Mouse (Mus musculus): ENCODE results near the gene Prcp. TPM values are rescaled to one million over a fixed set of nuclear protein-coding genes. Genes with fewer than 3 reads are reported as not detected.
"Not testable (repeated sequence)": the region's sequence is repeated elsewhere in the genome, so short reads cannot be mapped to it uniquely, and the experiment has no call there.

The Prcp gene
- total and polyA plus RNA-seq, 2 experiments, result 4.2 to 6.6 TPM

GRCm38 (mm10) chr7:92890618-92891230, 16.5 kb downstream of the Prcp start:
- WGBS, result 17% methylated on average over 4 of the region's 4 CpGs
- H3K9ac ChIP-seq (ENCODE audit: low read depth, low read length), result no peak overlapping the region
- no peaks in the 10 kb centered on the region for H3K4me1 ChIP-seq (ENCODE audit: control insufficient read depth, insufficient read depth, low read length)

GRCm38 (mm10) chr7:92893478-92893877, 19.2 kb downstream of the Prcp start:
- peak; percentile 45 for DNase-seq (ENCODE audit: extremely low read depth, low read depth, low spot score)
- Histone ChIP-seq H3K9ac (ENCODE audit: low read depth, low read length) (no peak overlapping the region), H3K4me1 (ENCODE audit: control insufficient read depth, insufficient read depth, low read length) (no peaks in the 10 kb centered on the region), H3K36me3 (ENCODE audit: control insufficient read depth, insufficient read depth, low read length) (no peaks in the 10 kb centered on the region), H3K27ac (replicated peaks; ENCODE audit: insufficient read depth, low read depth, low read length) (no peak overlapping the region), H3K27me3 (ENCODE audit: control insufficient read depth, insufficient read depth, low read length) (no peaks in the 10 kb centered on the region), H3K4me3 (ENCODE audit: insufficient read depth, low read depth, low read length) (no peak overlapping the region), H3K79me2 (ENCODE audit: control insufficient read depth, insufficient read depth, low read length) (no peaks in the 10 kb centered on the region)
- no peak for TF ChIP-seq POLR2A (IDR thresholded peaks at IDR 0.05; ENCODE audit: extremely low read depth, insufficient read depth, low read length)
- no peak; the same call in 1 of the 2 replicates for TF ChIP-seq CTCF (IDR thresholded peaks at IDR 0.05; ENCODE audit: low read depth, low read length)
- WGBS, result 26% methylated on average over 3 of the region's 3 CpGs

More at GRCm38 (mm10) chr7:92890618-92891230, 16.5 kb downstream of the Prcp start:
- H3K27me3 ChIP-seq (ENCODE audit: control insufficient read depth, insufficient read depth, low read length), result no peaks in the 10 kb centered on the region
- no peaks in the 10 kb centered on the region for H3K36me3 ChIP-seq (ENCODE audit: control insufficient read depth, insufficient read depth, low read length)
- TF ChIP-seq POLR2A (IDR thresholded peaks at IDR 0.05; ENCODE audit: extremely low read depth, insufficient read depth, low read length) (no peak), CTCF (IDR thresholded peaks at IDR 0.05; ENCODE audit: low read depth, low read length) (no peak)
- H3K79me2 ChIP-seq (ENCODE audit: control insufficient read depth, insufficient read depth, low read length), result no peaks in the 10 kb centered on the region
- DNase-seq (ENCODE audit: extremely low read depth, low read depth, low spot score), result no peak
- H3K27ac ChIP-seq (replicated peaks; ENCODE audit: insufficient read depth, low read depth, low read length), result no peak overlapping the region
- H3K4me3 ChIP-seq (ENCODE audit: insufficient read depth, low read depth, low read length), result no peak overlapping the region

DNA sequence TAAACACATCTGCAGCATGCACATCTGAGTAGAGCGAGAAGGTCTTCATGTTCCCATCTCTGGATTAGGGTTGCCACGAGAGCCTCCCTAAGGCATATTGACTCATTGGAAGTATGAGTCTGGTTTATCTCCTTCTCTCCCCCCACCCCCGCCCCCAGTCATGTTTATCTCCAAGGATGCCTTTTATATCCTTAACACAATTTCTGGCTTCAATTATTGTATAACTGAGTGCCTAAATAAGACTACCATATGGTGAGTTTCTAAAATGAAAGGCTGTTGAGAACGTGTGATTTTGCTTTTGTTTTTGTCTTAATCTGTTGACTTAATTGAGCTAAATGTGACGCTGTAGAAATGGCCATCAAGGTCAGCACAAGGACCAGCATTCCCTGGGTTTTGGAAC, 21.8 kb downstream of the Prcp start:
- H3K4me3 ChIP-seq (ENCODE audit: insufficient read depth, low read depth, low read length), result no peak overlapping the region
- 67% methylated on average over 5 of the region's 5 CpGs for WGBS
- no peaks in the 10 kb centered on the region for H3K4me1 ChIP-seq (ENCODE audit: control insufficient read depth, insufficient read depth, low read length)
- H3K27ac ChIP-seq (replicated peaks; ENCODE audit: insufficient read depth, low read depth, low read length), result no peak overlapping the region
- TF ChIP-seq POLR2A (IDR thresholded peaks at IDR 0.05; ENCODE audit: extremely low read depth, insufficient read depth, low read length), result no peak
- TF ChIP-seq CTCF (IDR thresholded peaks at IDR 0.05; ENCODE audit: low read depth, low read length), result no peak
- no peaks in the 10 kb centered on the region for H3K79me2 ChIP-seq (ENCODE audit: control insufficient read depth, insufficient read depth, low read length)
- no peak for DNase-seq (ENCODE audit: extremely low read depth, low read depth, low spot score)
- no peaks in the 10 kb centered on the region for H3K27me3 ChIP-seq (ENCODE audit: control insufficient read depth, insufficient read depth, low read length)
- no peak overlapping the region for H3K9ac ChIP-seq (ENCODE audit: low read depth, low read length)
- H3K36me3 ChIP-seq (ENCODE audit: control insufficient read depth, insufficient read depth, low read length), result no peaks in the 10 kb centered on the region

GRCm38 (mm10) chr7:92897021-92897420, 22.8 kb downstream of the Prcp start:
- H3K79me2 ChIP-seq (ENCODE audit: control insufficient read depth, insufficient read depth, low read length), result no peaks in the 10 kb centered on the region
- no peaks in the 10 kb centered on the region for H3K27me3 ChIP-seq (ENCODE audit: control insufficient read depth, insufficient read depth, low read length)
- peak; percentile 36 for DNase-seq (ENCODE audit: extremely low read depth, low read depth, low spot score)
- TF ChIP-seq POLR2A (IDR thresholded peaks at IDR 0.05; ENCODE audit: extremely low read depth, insufficient read depth, low read length) (no peak), CTCF (IDR thresholded peaks at IDR 0.05; ENCODE audit: low read depth, low read length) (no peak)
- no peak overlapping the region for H3K9ac ChIP-seq (ENCODE audit: low read depth, low read length)
- no peaks in the 10 kb centered on the region for H3K36me3 ChIP-seq (ENCODE audit: control insufficient read depth, insufficient read depth, low read length)
- H3K27ac ChIP-seq (replicated peaks; ENCODE audit: insufficient read depth, low read depth, low read length), result no peak overlapping the region
- H3K4me1 ChIP-seq (ENCODE audit: control insufficient read depth, insufficient read depth, low read length), result no peaks in the 10 kb centered on the region
- 25% methylated on average over 2 of the region's 2 CpGs for WGBS
- no peak overlapping the region for H3K4me3 ChIP-seq (ENCODE audit: insufficient read depth, low read depth, low read length)

DNA sequence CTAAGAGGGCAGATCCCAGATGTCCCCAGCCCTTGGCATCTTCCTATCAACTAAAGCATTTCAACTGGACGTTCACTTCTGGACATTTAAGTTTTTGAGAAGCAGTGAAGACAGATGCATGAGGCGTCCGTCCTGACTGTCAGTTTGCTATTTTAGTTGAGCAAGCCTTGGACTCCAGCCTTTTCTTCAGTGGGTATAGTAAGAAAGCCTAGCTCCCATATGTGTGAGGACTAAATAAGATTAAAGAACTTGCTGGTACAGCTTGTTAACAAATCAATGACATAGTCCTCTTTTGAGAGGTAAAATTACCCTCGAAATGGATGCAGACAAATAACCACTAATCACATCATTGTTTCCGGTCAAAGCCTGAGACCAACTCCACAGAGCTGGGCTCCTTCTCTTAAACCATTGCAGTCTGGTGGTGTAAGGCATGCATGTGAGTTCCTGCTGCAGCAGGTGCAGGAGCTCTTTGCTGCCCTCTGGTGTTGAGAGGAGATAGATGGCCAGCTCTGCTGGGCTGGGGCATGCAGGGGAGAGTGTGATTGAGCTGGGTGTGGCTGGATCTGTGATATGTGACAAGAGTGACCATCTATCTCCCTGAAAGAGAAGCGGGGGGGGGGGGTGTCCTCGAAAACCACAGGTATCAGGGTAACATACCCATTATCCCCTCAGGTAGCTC, 29.2 kb downstream of the Prcp start:
- 43% methylated on average over 7 of the region's 7 CpGs for WGBS
- DNase-seq (ENCODE audit: extremely low read depth, low read depth, low spot score), result peak; percentile 47
- TF ChIP-seq CTCF (IDR thresholded peaks at IDR 0.05; ENCODE audit: low read depth, low read length) (peak; percentile 92), POLR2A (IDR thresholded peaks at IDR 0.05; ENCODE audit: extremely low read depth, insufficient read depth, low read length) (no peak)
- no peaks in the 10 kb centered on the region for H3K36me3 ChIP-seq (ENCODE audit: control insufficient read depth, insufficient read depth, low read length)
- no peak overlapping the region for H3K9ac ChIP-seq (ENCODE audit: low read depth, low read length)
- no peaks in the 10 kb centered on the region for H3K4me1 ChIP-seq (ENCODE audit: control insufficient read depth, insufficient read depth, low read length)
- no peak overlapping the region for H3K4me3 ChIP-seq (ENCODE audit: insufficient read depth, low read depth, low read length)
- H3K79me2 ChIP-seq (ENCODE audit: control insufficient read depth, insufficient read depth, low read length), result no peaks in the 10 kb centered on the region
- no peak overlapping the region for H3K27ac ChIP-seq (replicated peaks; ENCODE audit: insufficient read depth, low read depth, low read length)
- H3K27me3 ChIP-seq (ENCODE audit: control insufficient read depth, insufficient read depth, low read length), result no peaks in the 10 kb centered on the region

DNA sequence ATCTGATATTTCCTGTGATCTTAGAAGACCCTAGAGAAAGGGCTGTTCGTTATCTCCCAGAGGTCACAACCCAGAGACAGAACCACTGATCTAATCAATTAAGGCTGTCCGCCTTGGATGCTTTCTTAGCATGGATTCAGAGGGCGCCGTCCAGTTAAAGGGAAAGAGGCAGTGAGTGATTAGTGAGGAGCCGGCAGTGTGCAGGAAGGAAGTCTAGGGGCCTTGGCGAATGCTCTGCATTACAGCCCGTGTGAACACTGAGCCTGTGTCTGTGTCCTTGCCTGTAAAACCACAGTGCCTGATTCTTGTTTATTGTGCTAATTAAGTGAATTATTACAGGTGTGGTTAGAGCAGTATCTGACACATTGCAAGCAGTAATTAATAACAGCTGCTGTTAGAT, 30.0 kb downstream of the Prcp start:
- H3K4me1 ChIP-seq (ENCODE audit: control insufficient read depth, insufficient read depth, low read length); DNase-seq (ENCODE audit: extremely low read depth, low read depth, low spot score); H3K4me3 ChIP-seq (ENCODE audit: insufficient read depth, low read depth, low read length); H3K27me3 ChIP-seq (ENCODE audit: control insufficient read depth, insufficient read depth, low read length); H3K36me3 ChIP-seq (ENCODE audit: control insufficient read depth, insufficient read depth, low read length); H3K9ac ChIP-seq (ENCODE audit: low read depth, low read length); H3K79me2 ChIP-seq (ENCODE audit: control insufficient read depth, insufficient read depth, low read length); H3K27ac ChIP-seq (replicated peaks; ENCODE audit: insufficient read depth, low read depth, low read length): not testable (repeated sequence)
- WGBS, result 66% methylated on average over 7 of the region's 7 CpGs
